Mouse (Mus musculus) small intestine, adult 2 months (tissue): ENCODE measurements at regions not wholly inside any gene's neighbourhood (a gene's known extent, or its start where the extent isn't known, plus 50 kb on each side); places are given as distances from the start of the nearest gene placed in this dataset.

Source experiments
- CTCF ChIP-seq: fragments of 200-500 bp; IDR thresholded peaks from 2 replicates; pipeline ENCODE4 v1.5.1; 2012; ENCODE audit warnings: low read depth, mild to moderate bottlenecking, control low read depth, inconsistent platforms, low read length, moderate library complexity, mixed read lengths; ENCODE audit not compliant: insufficient replicate concordance, insufficient read length; ENCODE audit errors: extremely low read depth
- POLR2A ChIP-seq: fragments of 200-500 bp; IDR thresholded peaks from 2 replicates; pipeline ENCODE4 v1.6.1; 2012; ENCODE audit warnings: low read depth, mild to moderate bottlenecking, control low read depth, inconsistent platforms, low read length, moderate library complexity

DNA sequence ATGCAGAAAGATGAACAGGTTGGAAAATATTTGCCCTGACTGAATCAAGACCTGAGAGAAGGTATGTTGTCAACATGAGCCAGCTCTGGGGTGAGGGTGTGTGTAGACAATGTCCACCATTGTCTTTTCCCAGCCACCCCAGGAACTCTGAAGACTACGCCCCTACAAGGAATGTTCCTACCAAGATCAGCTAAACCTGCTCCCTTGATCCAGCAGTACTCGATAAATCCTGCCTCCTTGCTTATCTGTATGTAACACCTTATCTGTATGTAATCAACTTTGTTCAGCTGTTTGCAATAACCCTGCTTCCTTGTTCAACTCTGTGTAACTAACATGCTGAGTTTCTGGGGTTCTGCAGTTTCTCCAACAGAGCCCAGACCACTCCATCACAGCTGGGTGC, 264.3 kb downstream of the Bcl2 start:
- TF ChIP-seq CTCF = no peak
- no peak for TF ChIP-seq POLR2A
